In the genomic region with DNA sequence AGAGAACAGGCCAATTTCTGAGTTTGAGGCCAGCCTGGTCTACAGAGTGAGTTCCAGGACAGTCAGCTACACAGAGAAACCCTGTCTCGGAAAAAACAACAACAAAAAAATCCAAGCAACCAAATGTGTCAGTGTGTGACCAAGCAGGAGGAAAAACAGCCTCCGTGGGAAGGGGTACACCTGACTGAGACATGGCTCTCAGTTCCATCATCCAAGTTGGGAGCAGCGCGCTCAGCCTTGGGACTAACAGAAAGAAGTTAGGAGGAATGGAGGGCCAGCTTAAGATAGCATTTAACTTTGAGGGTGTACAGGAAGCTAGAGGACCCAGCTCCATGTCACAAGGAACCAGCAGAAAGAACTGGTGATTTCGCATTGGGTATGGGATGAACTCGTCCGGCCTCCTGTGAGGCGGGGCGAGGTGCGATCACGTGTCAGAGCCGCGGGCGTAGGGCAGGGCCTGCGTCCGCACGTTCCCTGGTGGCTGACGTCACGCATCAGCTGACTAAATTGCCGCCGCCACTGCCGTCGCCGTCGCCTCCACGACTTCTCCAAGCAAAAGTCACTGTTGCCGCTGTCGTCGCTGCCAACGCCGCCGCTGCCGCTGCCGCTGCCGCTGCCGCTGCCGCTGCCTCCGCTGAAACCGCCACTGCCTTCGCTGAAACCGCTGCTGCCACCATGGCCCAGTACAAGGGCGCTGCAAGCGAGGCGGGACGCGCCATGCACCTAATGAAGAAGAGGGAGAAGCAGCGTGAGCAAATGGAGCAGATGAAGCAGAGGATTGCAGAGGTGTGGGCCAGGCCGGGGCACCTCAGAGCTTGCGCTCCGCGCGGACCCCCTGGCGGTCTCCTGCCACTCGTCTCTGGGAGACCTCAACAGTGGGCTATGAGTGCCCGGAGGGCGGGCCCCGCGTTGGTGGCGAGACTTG, we compare ENCODE assay signal across 1 mouse cellular context.
TF ChIP-seq lines count a peak whose summit lies in the region.

A gene (plus strand): TSS at position 494 of the 925 bp plus-strand sequence.

TF ChIP-seq in CH12.LX, 34 proteins besides CTCF, POLR2A, EP300 and RAD21 (continued from another document):
- TF ChIP-seq ETS1 (conservative IDR thresholded peaks at IDR 0.05; ENCODE audit: low read depth, low read length), result peak; percentile 59
- TF ChIP-seq ZNF384 (IDR thresholded peaks at IDR 0.05; ENCODE audit: low read depth, low read length), result no peak
- no peak for TF ChIP-seq RCOR1 (conservative IDR thresholded peaks at IDR 0.05; ENCODE audit: low read depth, low read length)
- TF ChIP-seq MYC (IDR thresholded peaks at IDR 0.05; ENCODE audit: low read depth, low read length), result no peak
- TF ChIP-seq BHLHE40 (IDR thresholded peaks at IDR 0.05; ENCODE audit: low read depth, low read length), result peak; percentile 94
- TF ChIP-seq MXI1 (IDR thresholded peaks at IDR 0.05; ENCODE audit: low read depth, low read length), result no peak
- peak; percentile 89 for TF ChIP-seq USF1 (IDR thresholded peaks at IDR 0.05; ENCODE audit: low read depth, low read length)
- TF ChIP-seq CHD1 (IDR thresholded peaks at IDR 0.05; ENCODE audit: low read depth, low read length), result no peak
- TF ChIP-seq MEF2A (IDR thresholded peaks at IDR 0.05; ENCODE audit: borderline replicate concordance, low read depth, low read length), result no peak
- peak; percentile 85 for TF ChIP-seq MAX (IDR thresholded peaks at IDR 0.05; ENCODE audit: low read length)
- peak; percentile 83 for TF ChIP-seq USF2 (conservative IDR thresholded peaks at IDR 0.05; ENCODE audit: low read depth, low read length)
- no peak for TF ChIP-seq KAT2A (IDR thresholded peaks at IDR 0.05; ENCODE audit: insufficient replicate concordance, low read length)
